Mouse (Mus musculus) Patski (cell line): ENCODE results near the gene Yeats4. TPM values are rescaled to one million over a fixed set of nuclear protein-coding genes. Genes with fewer than 3 reads are reported as not detected.
"Not testable (repeated sequence)": the region's sequence is repeated elsewhere in the genome, so short reads cannot be mapped to it uniquely, and the experiment has no call there.

Experiments
- ATAC-seq: fragments of 100-300 bp; one replicate; pipeline ENCODE4 v1.8.0; 2021
- CTCF ChIA-PET: fragments of 350-600 bp; sonication (Branson Sonifier 250); formaldehyde crosslinking; loops from one replicate; lab custom pipeline; 2022; ENCODE audit warnings: inconsistent platforms; lab: Charles Lee
- POLR2A ChIA-PET: fragments of 350-600 bp; sonication (Branson Sonifier 250); formaldehyde crosslinking; loops from one replicate; lab custom pipeline; 2022; ENCODE audit warnings: antibody characterized with exemption, inconsistent platforms; lab: Charles Lee
- DNase-seq: peaks from one replicate; pipeline ENCODE4 v3.0.0-alpha.2; 2011; ENCODE audit warnings: low read depth, low spot score
- H3K27me3 ChIP-seq: fragments of 371-371 bp; one replicate; pipeline ENCODE4 v1.5.1; 2021
- CTCF ChIP-seq: fragments of 100-300 bp; IDR thresholded peaks from one replicate; pipeline ENCODE4 v1.5.1; 2021
- in situ Hi-C: fragments of 300-500 bp; cut with MboI; formaldehyde crosslinking; loops from 3 replicates; pipeline ENCODE4 v1.11.1; 2018; ENCODE audit warnings: low pct_unique_long_range_greater_than_20kb, mixed read lengths
- polyA plus RNA-seq: library from polyadenylated mRNA; unstranded; gene quantifications from one replicate; pipeline ENCODE4 v1.2.3, GENCODE M21; 2021

Gene Yeats4
- polyA plus RNA-seq, 1 experiment from 2014 or later = 44.0 TPM

- no peak for ATAC-seq
- DNase-seq = no peak
- POLR2A ChIA-PET = no interaction called here
- in situ Hi-C loops = loop anchor here (25.0 kb wide), 1 partner anchor 286 kb away; no protein-coding TSS in a partner anchor
- H3K27me3 ChIP-seq = no peaks in the 10 kb centered on the region
- TF ChIP-seq CTCF = no peak
- CTCF ChIA-PET = no interaction called here
Measured at GRCm38 (mm10) chr10:117222821-117223220, 1.5 kb downstream of the Yeats4 start.

GRCm38 (mm10) chr10:117218351-117218750, 6.0 kb downstream of the Yeats4 start:
- TF ChIP-seq CTCF = no peak
- DNase-seq = no peak
- POLR2A ChIA-PET = no interaction called here
- CTCF ChIA-PET = interaction anchor here (1.2 to 2.8 kb wide), 2 partner anchors 90 to 150 kb away, joined by 3 to 8 read pairs; no protein-coding TSS in a partner anchor
- H3K27me3 ChIP-seq = no peaks in the 10 kb centered on the region
- in situ Hi-C loops = loop anchor here (25.0 kb wide), 1 partner anchor 281 kb away; no protein-coding TSS in a partner anchor
- ATAC-seq = no peak

- no peak for DNase-seq
- TF ChIP-seq CTCF = no peak
Measured at GRCm38 (mm10) chr10:117217246-117217840, 7.0 kb downstream of the Yeats4 start.

GRCm38 (mm10) chr10:117216793-117217192, 7.5 kb downstream of the Yeats4 start:
- CTCF ChIA-PET = interaction anchor here (0.7 to 2.8 kb wide), 13 partner anchors 8 to 206 kb away, joined by 3 to 9 read pairs (median 4); partner anchors contain the start of gene Yeats4
- ATAC-seq = no peak
- no peak for DNase-seq
- POLR2A ChIA-PET = no interaction called here
- H3K27me3 ChIP-seq = no peaks in the 10 kb centered on the region
- in situ Hi-C loops = loop anchor here (25.0 kb wide), 1 partner anchor 279 kb away; no protein-coding TSS in a partner anchor
- TF ChIP-seq CTCF = peak; percentile 90

More at GRCm38 (mm10) chr10:117217246-117217840, 7.0 kb downstream of the Yeats4 start:
- CTCF ChIA-PET = interaction anchor here (0.7 to 2.8 kb wide), 11 partner anchors 7 to 205 kb away, joined by 3 to 9 read pairs (median 4); partner anchors contain the start of gene Yeats4
- POLR2A ChIA-PET = no interaction called here
- in situ Hi-C loops = loop anchor here (25.0 kb wide), 1 partner anchor 280 kb away; no protein-coding TSS in a partner anchor
- ATAC-seq = no peak
- H3K27me3 ChIP-seq = no peaks in the 10 kb centered on the region

- H3K27me3 ChIP-seq = no peaks in the 10 kb centered on the region
- ATAC-seq = no peak
- TF ChIP-seq CTCF = no peak
- ChIA-PET CTCF (interaction anchor here (0.8 to 2.8 kb wide), 13 partner anchors 8 to 211 kb away, joined by 3 to 9 read pairs (median 4); partner anchors contain the start of gene Yeats4), POLR2A (no interaction called here)
- in situ Hi-C loops = loop anchor here (25.0 kb wide), 1 partner anchor 279 kb away; no protein-coding TSS in a partner anchor
- no peak for DNase-seq
Measured at GRCm38 (mm10) chr10:117216132-117216495, 8.2 kb downstream of the Yeats4 start.

GRCm38 (mm10) chr10:117215409-117216131, 8.7 kb downstream of the Yeats4 start:
- CTCF ChIA-PET = interaction anchor here (0.8 to 2.8 kb wide), 7 partner anchors 11 to 210 kb away, joined by 3 to 8 read pairs (median 4); no protein-coding TSS in a partner anchor
- POLR2A ChIA-PET = no interaction called here
- DNase-seq = no peak
- H3K27me3 ChIP-seq = no peaks in the 10 kb centered on the region
- TF ChIP-seq CTCF = no peak
- no peak for ATAC-seq
- in situ Hi-C loops = loop anchor here (25.0 kb wide), 1 partner anchor 278 kb away; no protein-coding TSS in a partner anchor

- ATAC-seq (no peak), DNase-seq (no peak)
- in situ Hi-C loops = loop anchor here (5.0 to 25.0 kb wide), 2 partner anchors 154 to 274 kb away; no protein-coding TSS in a partner anchor
- CTCF ChIA-PET = interaction anchor here (1.0 to 2.7 kb wide), 3 partner anchors 133 to 156 kb away, joined by 4 to 7 read pairs (median 5); no protein-coding TSS in a partner anchor
- POLR2A ChIA-PET = no interaction called here
- no peak for TF ChIP-seq CTCF
- H3K27me3 ChIP-seq = no peaks in the 10 kb centered on the region
Measured at GRCm38 (mm10) chr10:117211023-117211422, 13.3 kb downstream of the Yeats4 start.

- in situ Hi-C loops = loop anchor here (25.0 kb wide), 1 partner anchor 272 kb away; no protein-coding TSS in a partner anchor
- no peak for DNase-seq
- POLR2A ChIA-PET = no interaction called here
- CTCF ChIA-PET = interaction anchor here (0.8 to 2.7 kb wide), 3 partner anchors 141 to 161 kb away, joined by 3 to 5 read pairs (median 4); no protein-coding TSS in a partner anchor
- peak; percentile 74 for TF ChIP-seq CTCF
- H3K27me3 ChIP-seq = no peaks in the 10 kb centered on the region
- ATAC-seq = peak; percentile 35
Measured at GRCm38 (mm10) chr10:117209469-117209938, 14.8 kb downstream of the Yeats4 start.

GRCm38 (mm10) chr10:117208787-117209186, 15.5 kb downstream of the Yeats4 start:
- ATAC-seq, H3K27me3 ChIP-seq, POLR2A ChIA-PET, DNase-seq: not testable (repeated sequence)
- CTCF ChIA-PET = interaction anchor here (0.8 to 1.2 kb wide), 3 partner anchors 123 to 161 kb away, joined by 3 to 4 read pairs (median 3); no protein-coding TSS in a partner anchor
- in situ Hi-C loops = loop anchor here (25.0 kb wide), 1 partner anchor 271 kb away; no protein-coding TSS in a partner anchor

- CTCF ChIA-PET = interaction anchor here (1.1 to 1.2 kb wide), 2 partner anchors 123 to 143 kb away, joined by 3 read pairs; no protein-coding TSS in a partner anchor
- H3K27me3 ChIP-seq = no peaks in the 10 kb centered on the region
- no peak for TF ChIP-seq CTCF
- in situ Hi-C loops = loop anchor here (25.0 kb wide), 1 partner anchor 271 kb away; no protein-coding TSS in a partner anchor
- DNase-seq (no peak), ATAC-seq (no peak)
- POLR2A ChIA-PET = no interaction called here
Measured at GRCm38 (mm10) chr10:117208221-117208620, 16.1 kb downstream of the Yeats4 start.
